Mouse (Mus musculus) heart, postnatal 0 days (tissue): ENCODE measurements around the gene Ipo5. TPM values are rescaled to one million over a fixed set of nuclear protein-coding genes. Genes with fewer than 3 reads are reported as not detected.
A peak's percentile ranks its signal among the peaks of the same experiment; 100 is the strongest.

Source experiments
- ATAC-seq: fragments of 200-750 bp; cut with Nextera tagmentation; 2 replicates; pipeline ENCODE4 v1.8.0; 2017; ENCODE audit warnings: low read depth, moderate number of reproducible peaks, moderate library complexity; ENCODE audit not compliant: insufficient read depth
- DNase-seq: peaks from one replicate; pipeline ENCODE4 v3.0.0-alpha.2; 2016; ENCODE audit warnings: low spot score
- H3K27ac ChIP-seq: fragments of 300-500 bp; sonication (generic); 2 replicates; pipeline ENCODE4 v1.5.1; 2014; ENCODE audit warnings: low read depth, mild to moderate bottlenecking
- H3K27me3 ChIP-seq: fragments of 300-500 bp; sonication (generic); 2 replicates; pipeline ENCODE4 v1.6.1; 2014; ENCODE audit warnings: low read length, mixed read lengths; ENCODE audit not compliant: control insufficient read depth, insufficient read depth
- H3K36me3 ChIP-seq: fragments of 300-500 bp; sonication (generic); replicated peaks from 2 replicates; pipeline ENCODE4 v1.6.1; 2014; ENCODE audit warnings: low read length, mixed read lengths; ENCODE audit not compliant: control insufficient read depth, insufficient read depth
- H3K4me1 ChIP-seq: fragments of 300-500 bp; sonication (generic); 2 replicates; pipeline ENCODE4 v1.6.1; 2014; ENCODE audit warnings: antibody characterized with exemption; ENCODE audit not compliant: control insufficient read depth, insufficient read depth
- H3K4me2 ChIP-seq: fragments of 300-500 bp; sonication (generic); 2 replicates; pipeline ENCODE4 v1.6.1; 2014; ENCODE audit warnings: low read depth, mild to moderate bottlenecking, low read length, moderate library complexity
- H3K4me3 ChIP-seq: fragments of 300-500 bp; sonication (generic); 2 replicates; pipeline ENCODE4 v1.5.1; 2014; ENCODE audit warnings: low read depth, low read length
- H3K9ac ChIP-seq: fragments of 300-500 bp; sonication (generic); replicated peaks from 2 replicates; pipeline ENCODE4 v1.6.1; 2014; ENCODE audit warnings: low read depth, low read length, mixed read lengths
- H3K9me3 ChIP-seq: fragments of 300-500 bp; sonication (generic); replicated peaks from 2 replicates; pipeline ENCODE4 v1.6.1; 2016; ENCODE audit warnings: low read length; ENCODE audit not compliant: control insufficient read depth
- CTCF ChIP-seq: IDR thresholded peaks from 2 replicates; pipeline ENCODE4 v1.5.1; 2016; ENCODE audit warnings: antibody characterized with exemption, control low read depth, low read depth
- EP300 ChIP-seq: IDR thresholded peaks from 2 replicates; pipeline ENCODE4 v1.6.1; 2016; ENCODE audit warnings: antibody characterized with exemption, low read depth
- WGBS: fragments of 180-500 bp; shearing (Covaris S2); extraction: QIAGEN DNeasy Blood & Tissue Kit; methylation state at CpG from one replicate; pipeline ENCODE4 v1.1.7; 2014; 5-methylcytosine and 5-hydroxymethylcytosine counted together
- polyA plus RNA-seq: library from polyadenylated mRNA; unstranded; fragments of >200 nt; fragmentation: Nextera tagmentation; extraction: Ambion mirVana; gene quantifications from 2 replicates; pipeline ENCODE4 v1.2.1, GENCODE M21; 2015
- total RNA-seq: library from RNA; depleted of rRNA; stranded (reverse); fragments of >200 nt; gene quantifications from 2 replicates; pipeline ENCODE4 v1.2.3, GENCODE M21; 2014; ENCODE audit warnings: low replicate concordance

The Ipo5 gene
- total and polyA plus RNA-seq, 2 experiments from 2014 or later = 40.6 to 62.1 TPM

GRCm38 (mm10) chr14:120960991-120961390 is 50.0 kb downstream of the Ipo5 start:
- no peak for DNase-seq
- TF ChIP-seq CTCF (no peak), EP300 (no peak)
- H3K27ac ChIP-seq = no peak overlapping the region
- no peaks in the 10 kb centered on the region for H3K4me1 ChIP-seq
- H3K4me2 ChIP-seq = no peak overlapping the region
- WGBS = 60% methylated on average over 5 of the region's 5 CpGs
- H3K4me3 ChIP-seq = no peak overlapping the region
- H3K36me3 ChIP-seq = no peaks in the 10 kb centered on the region
- no peaks in the 10 kb centered on the region for H3K9me3 ChIP-seq
- H3K27me3 ChIP-seq = no peaks in the 10 kb centered on the region
- no peak overlapping the region for H3K9ac ChIP-seq
- ATAC-seq = no peak

- Histone ChIP-seq H3K4me2 (no peak overlapping the region), H3K4me3 (no peak overlapping the region), H3K27ac (no peak overlapping the region), H3K9me3 (no peaks in the 10 kb centered on the region; the same call in none of the 2 replicates), H3K9ac (no peak overlapping the region), H3K4me1 (no peaks in the 10 kb centered on the region), H3K27me3 (no peaks in the 10 kb centered on the region), H3K36me3 (no peaks in the 10 kb centered on the region)
- TF ChIP-seq CTCF = no peak
- no peak for TF ChIP-seq EP300
- DNase-seq (no peak), ATAC-seq (no peak)
- 83% methylated on average over 6 of the region's 6 CpGs for WGBS
Measured at GRCm38 (mm10) chr14:120967072-120967471, 56.0 kb downstream of the Ipo5 start.

GRCm38 (mm10) chr14:120968723-120969122 is 57.7 kb downstream of the Ipo5 start:
- H3K36me3 ChIP-seq = no peaks in the 10 kb centered on the region
- no peak overlapping the region for H3K9ac ChIP-seq
- WGBS = 86% methylated on average over 4 of the region's 4 CpGs
- H3K9me3 ChIP-seq = no peaks in the 10 kb centered on the region; the same call in none of the 2 replicates
- no peak for ATAC-seq
- H3K27me3 ChIP-seq = no peaks in the 10 kb centered on the region
- no peak overlapping the region for H3K4me3 ChIP-seq
- H3K4me2 ChIP-seq = no peak overlapping the region
- TF ChIP-seq CTCF (no peak), EP300 (no peak)
- no peak overlapping the region for H3K27ac ChIP-seq
- no peaks in the 10 kb centered on the region for H3K4me1 ChIP-seq
- DNase-seq = no peak

- no peak for TF ChIP-seq CTCF
- no peak for TF ChIP-seq EP300
- H3K9ac ChIP-seq = no peak overlapping the region
- ATAC-seq (no peak), DNase-seq (no peak)
- H3K4me2 ChIP-seq = no peak overlapping the region
- H3K27me3 ChIP-seq = no peaks in the 10 kb centered on the region
- no peaks in the 10 kb centered on the region for H3K36me3 ChIP-seq
- no peak overlapping the region for H3K27ac ChIP-seq
- H3K4me3 ChIP-seq = no peak overlapping the region
- no peaks in the 10 kb centered on the region for H3K4me1 ChIP-seq
- 82% methylated on average over 3 of the region's 3 CpGs for WGBS
- H3K9me3 ChIP-seq = no peaks in the 10 kb centered on the region; the same call in none of the 2 replicates
Measured at GRCm38 (mm10) chr14:120969673-120970072, 58.6 kb downstream of the Ipo5 start.

GRCm38 (mm10) chr14:120970637-120971036 is 59.6 kb downstream of the Ipo5 start:
- Histone ChIP-seq H3K9ac (no peak overlapping the region), H3K4me3 (no peak overlapping the region), H3K27me3 (no peaks in the 10 kb centered on the region), H3K9me3 (no peaks in the 10 kb centered on the region; the same call in none of the 2 replicates), H3K27ac (no peak overlapping the region), H3K4me2 (no peak overlapping the region), H3K4me1 (no peaks in the 10 kb centered on the region), H3K36me3 (no peaks in the 10 kb centered on the region)
- ATAC-seq (no peak), DNase-seq (no peak)
- WGBS = 78% methylated on average over 8 of the region's 8 CpGs
- TF ChIP-seq EP300 (no peak), CTCF (peak; percentile 30; the same call in 1 of the 2 replicates)

- Histone ChIP-seq H3K9me3 (no peaks in the 10 kb centered on the region; the same call in none of the 2 replicates), H3K4me1 (no peaks in the 10 kb centered on the region), H3K36me3 (no peaks in the 10 kb centered on the region), H3K4me2 (no peak overlapping the region), H3K27me3 (no peaks in the 10 kb centered on the region), H3K4me3 (no peak overlapping the region), H3K9ac (no peak overlapping the region), H3K27ac (no peak overlapping the region)
- ATAC-seq (no peak), DNase-seq (no peak)
- 65% methylated on average over 6 of the region's 6 CpGs for WGBS
- 0 out of 2 replicates have a peak, but pooled peaks have one; percentile 3 for TF ChIP-seq CTCF
- TF ChIP-seq EP300 = no peak
Measured at GRCm38 (mm10) chr14:120971313-120971712, 60.3 kb downstream of the Ipo5 start.
